Mouse (Mus musculus) heart, postnatal 0 days (tissue): ENCODE measurements around the gene Cfap57. TPM values are rescaled to one million over a fixed set of nuclear protein-coding genes. Genes with fewer than 3 reads are reported as not detected.
"Not testable (repeated sequence)": the region's sequence is repeated elsewhere in the genome, so short reads cannot be mapped to it uniquely, and the experiment has no call there.

Source experiments
- ATAC-seq: fragments of 200-750 bp; cut with Nextera tagmentation; 2 replicates; pipeline ENCODE4 v1.8.0; 2017; ENCODE audit warnings: low read depth, moderate number of reproducible peaks, moderate library complexity; ENCODE audit not compliant: insufficient read depth
- DNase-seq: peaks from one replicate; pipeline ENCODE4 v3.0.0-alpha.2; 2016; ENCODE audit warnings: low spot score
- H3K27ac ChIP-seq: fragments of 300-500 bp; sonication (generic); 2 replicates; pipeline ENCODE4 v1.5.1; 2014; ENCODE audit warnings: low read depth, mild to moderate bottlenecking
- H3K27me3 ChIP-seq: fragments of 300-500 bp; sonication (generic); 2 replicates; pipeline ENCODE4 v1.6.1; 2014; ENCODE audit warnings: low read length, mixed read lengths; ENCODE audit not compliant: control insufficient read depth, insufficient read depth
- H3K36me3 ChIP-seq: fragments of 300-500 bp; sonication (generic); replicated peaks from 2 replicates; pipeline ENCODE4 v1.6.1; 2014; ENCODE audit warnings: low read length, mixed read lengths; ENCODE audit not compliant: control insufficient read depth, insufficient read depth
- H3K4me1 ChIP-seq: fragments of 300-500 bp; sonication (generic); 2 replicates; pipeline ENCODE4 v1.6.1; 2014; ENCODE audit warnings: antibody characterized with exemption; ENCODE audit not compliant: control insufficient read depth, insufficient read depth
- H3K4me2 ChIP-seq: fragments of 300-500 bp; sonication (generic); 2 replicates; pipeline ENCODE4 v1.6.1; 2014; ENCODE audit warnings: low read depth, mild to moderate bottlenecking, low read length, moderate library complexity
- H3K4me3 ChIP-seq: fragments of 300-500 bp; sonication (generic); 2 replicates; pipeline ENCODE4 v1.5.1; 2014; ENCODE audit warnings: low read depth, low read length
- H3K9ac ChIP-seq: fragments of 300-500 bp; sonication (generic); replicated peaks from 2 replicates; pipeline ENCODE4 v1.6.1; 2014; ENCODE audit warnings: low read depth, low read length, mixed read lengths
- H3K9me3 ChIP-seq: fragments of 300-500 bp; sonication (generic); replicated peaks from 2 replicates; pipeline ENCODE4 v1.6.1; 2016; ENCODE audit warnings: low read length; ENCODE audit not compliant: control insufficient read depth
- CTCF ChIP-seq: IDR thresholded peaks from 2 replicates; pipeline ENCODE4 v1.5.1; 2016; ENCODE audit warnings: antibody characterized with exemption, control low read depth, low read depth
- EP300 ChIP-seq: IDR thresholded peaks from 2 replicates; pipeline ENCODE4 v1.6.1; 2016; ENCODE audit warnings: antibody characterized with exemption, low read depth
- WGBS: fragments of 180-500 bp; shearing (Covaris S2); extraction: QIAGEN DNeasy Blood & Tissue Kit; methylation state at CpG from one replicate; pipeline ENCODE4 v1.1.7; 2014; 5-methylcytosine and 5-hydroxymethylcytosine counted together
- polyA plus RNA-seq: library from polyadenylated mRNA; unstranded; fragments of >200 nt; fragmentation: Nextera tagmentation; extraction: Ambion mirVana; gene quantifications from 2 replicates; pipeline ENCODE4 v1.2.1, GENCODE M21; 2015
- total RNA-seq: library from RNA; depleted of rRNA; stranded (reverse); fragments of >200 nt; gene quantifications from 2 replicates; pipeline ENCODE4 v1.2.3, GENCODE M21; 2014; ENCODE audit warnings: low replicate concordance; rRNA removed

The Cfap57 gene
- total and polyA plus RNA-seq, 2 experiments from 2014 or later = 0.07 TPM; not detected in 1

GRCm38 (mm10) chr4:118517497-118518146 is 103.0 kb downstream of the Cfap57 start:
- no peak overlapping the region for H3K9ac ChIP-seq
- no peaks in the 10 kb centered on the region for H3K36me3 ChIP-seq
- no peak overlapping the region for H3K4me2 ChIP-seq
- WGBS = 35% methylated on average over 16 of the region's 16 CpGs
- H3K9me3 ChIP-seq = no peaks in the 10 kb centered on the region
- H3K4me3 ChIP-seq = no peak overlapping the region
- no peaks in the 10 kb centered on the region for H3K27me3 ChIP-seq
- no peak for TF ChIP-seq CTCF
- no peak for TF ChIP-seq EP300
- ATAC-seq = no peak
- no peak for DNase-seq
- H3K4me1 ChIP-seq = peaks cover 5% of the 10 kb centered on the region; the same call in 1 of the 2 replicates
- H3K27ac ChIP-seq = no peak overlapping the region

GRCm38 (mm10) chr4:118516699-118517496 is 103.7 kb downstream of the Cfap57 start:
- DNase-seq (peak; percentile 13), ATAC-seq (no peak; the same call in 1 of the 2 replicates)
- Histone ChIP-seq H3K9me3 (no peaks in the 10 kb centered on the region), H3K27me3 (no peaks in the 10 kb centered on the region), H3K4me2 (no peak overlapping the region), H3K27ac (no peak overlapping the region), H3K4me1 (peaks cover 5% of the 10 kb centered on the region; the same call in 1 of the 2 replicates), H3K36me3 (no peaks in the 10 kb centered on the region), H3K4me3 (no peak overlapping the region), H3K9ac (no peak overlapping the region)
- WGBS = 6% methylated on average over 20 of the region's 20 CpGs
- TF ChIP-seq EP300 = no peak
- TF ChIP-seq CTCF = no peak

GRCm38 (mm10) chr4:118509050-118509449 is 111.5 kb downstream of the Cfap57 start:
- Histone ChIP-seq H3K4me1 (no peaks in the 10 kb centered on the region), H3K27ac (no peak overlapping the region), H3K36me3 (no peaks in the 10 kb centered on the region), H3K9me3 (no peaks in the 10 kb centered on the region), H3K9ac (no peak overlapping the region), H3K4me2 (no peak overlapping the region), H3K27me3 (no peaks in the 10 kb centered on the region), H3K4me3 (no peak overlapping the region)
- WGBS = 26% methylated on average over 6 of the region's 6 CpGs
- no peak for TF ChIP-seq CTCF
- TF ChIP-seq EP300 = no peak
- no peak for ATAC-seq
- DNase-seq = no peak

- H3K9me3 ChIP-seq, H3K36me3 ChIP-seq, H3K9ac ChIP-seq, H3K27ac ChIP-seq, H3K4me3 ChIP-seq, DNase-seq, H3K4me1 ChIP-seq, H3K4me2 ChIP-seq, H3K27me3 ChIP-seq, ATAC-seq: not testable (repeated sequence)
- WGBS = 72% methylated on average over 1 of the region's 1 CpGs
Observed at GRCm38 (mm10) chr4:118507171-118507570, 113.4 kb downstream of the Cfap57 start.

GRCm38 (mm10) chr4:118505551-118505950 is 115.0 kb downstream of the Cfap57 start:
- DNase-seq = no peak
- no peak overlapping the region for H3K4me3 ChIP-seq
- 36% methylated on average over 3 of the region's 3 CpGs for WGBS
- H3K27ac ChIP-seq = no peak overlapping the region
- no peaks in the 10 kb centered on the region for H3K9me3 ChIP-seq
- no peaks in the 10 kb centered on the region for H3K4me1 ChIP-seq
- no peak overlapping the region for H3K4me2 ChIP-seq
- no peak overlapping the region for H3K9ac ChIP-seq
- no peaks in the 10 kb centered on the region for H3K36me3 ChIP-seq
- no peak for TF ChIP-seq CTCF
- TF ChIP-seq EP300 = no peak
- no peaks in the 10 kb centered on the region for H3K27me3 ChIP-seq
- no peak; the same call in 1 of the 2 replicates for ATAC-seq

Other genes with a start within 250 kb of the Cfap57 start
- gene Szt2, start 211.5 kb downstream of the Cfap57 start, total RNA-seq = 15.4 and 23.5 TPM in 2 replicates
- gene Szt2, start 211.5 kb downstream of the Cfap57 start, polyA plus RNA-seq = 2.0 and 2.3 TPM in 2 replicates
- gene Med8, start 211.4 kb downstream of the Cfap57 start, total RNA-seq = 17.3 and 40.2 TPM in 2 replicates
- 56.2 and 58.8 TPM in 2 replicates for gene Med8, start 211.4 kb downstream of the Cfap57 start, polyA plus RNA-seq
- gene Elovl1, start 192.7 kb downstream of the Cfap57 start, total RNA-seq = 44.4 and 74.3 TPM in 2 replicates
- 49.8 and 49.9 TPM in 2 replicates for gene Elovl1, start 192.7 kb downstream of the Cfap57 start, polyA plus RNA-seq
- gene Cdc20, start 183.4 kb downstream of the Cfap57 start, total RNA-seq = 78.4 and 155 TPM in 2 replicates
- 57.5 and 57.8 TPM in 2 replicates for gene Cdc20, start 183.4 kb downstream of the Cfap57 start, polyA plus RNA-seq
- gene Mpl, start 163.3 kb downstream of the Cfap57 start, total RNA-seq = 1.5 and 2.2 TPM in 2 replicates
- 0.41 and 0.51 TPM in 2 replicates for gene Mpl, start 163.3 kb downstream of the Cfap57 start, polyA plus RNA-seq
- 116 and 120 TPM in 2 replicates for gene Tie1, start 130.7 kb downstream of the Cfap57 start, total RNA-seq
- gene Tie1, start 130.7 kb downstream of the Cfap57 start, polyA plus RNA-seq = 43.4 and 48.0 TPM in 2 replicates
- gene 2610528J11Rik, start 93.8 kb downstream of the Cfap57 start, total RNA-seq = not detected in 2 replicates
- gene 2610528J11Rik, start 93.8 kb downstream of the Cfap57 start, polyA plus RNA-seq = 0.12 TPM in 1 of 2 replicates, not detected in the other
- 1.5 and 7.3 TPM in 2 replicates for gene Tmem125, start 76.7 kb downstream of the Cfap57 start, total RNA-seq
- 0.26 and 0.27 TPM in 2 replicates for gene Tmem125, start 76.7 kb downstream of the Cfap57 start, polyA plus RNA-seq
- gene Ebna1bp2, start within 50 bp of the Cfap57 start, total RNA-seq = 5.9 and 49.2 TPM in 2 replicates
- 64.4 and 68.9 TPM in 2 replicates for gene Ebna1bp2, start within 50 bp of the Cfap57 start, polyA plus RNA-seq
- not detected in 2 replicates for gene Olfr62, start 38.2 kb upstream of the Cfap57 start, total RNA-seq
- not detected in 2 replicates for gene Olfr62, start 38.2 kb upstream of the Cfap57 start, polyA plus RNA-seq
- gene Olfr1342, start 72.0 kb upstream of the Cfap57 start, total RNA-seq = not detected in 2 replicates
- gene Olfr1342, start 72.0 kb upstream of the Cfap57 start, polyA plus RNA-seq = not detected in 2 replicates
- gene Olfr1341, start 82.7 kb upstream of the Cfap57 start, total RNA-seq = not detected in 2 replicates
- gene Olfr1341, start 82.7 kb upstream of the Cfap57 start, polyA plus RNA-seq = not detected in 2 replicates
- not detected in 2 replicates for gene Olfr1340, start 99.4 kb upstream of the Cfap57 start, total RNA-seq
- not detected in 2 replicates for gene Olfr1340, start 99.4 kb upstream of the Cfap57 start, polyA plus RNA-seq
- not detected in 2 replicates for gene Olfr1339, start 111.4 kb upstream of the Cfap57 start, total RNA-seq
- not detected in 2 replicates for gene Olfr1339, start 111.4 kb upstream of the Cfap57 start, polyA plus RNA-seq
- not detected in 2 replicates for gene Olfr1338, start 138.0 kb upstream of the Cfap57 start, total RNA-seq
- not detected in 2 replicates for gene Olfr1338, start 138.0 kb upstream of the Cfap57 start, polyA plus RNA-seq
- gene Olfr1337, start 161.8 kb upstream of the Cfap57 start, total RNA-seq = not detected in 2 replicates
- gene Olfr1337, start 161.8 kb upstream of the Cfap57 start, polyA plus RNA-seq = not detected in 2 replicates
- not detected in 2 replicates for gene Olfr1335, start 189.2 kb upstream of the Cfap57 start, total RNA-seq
- gene Olfr1335, start 189.2 kb upstream of the Cfap57 start, polyA plus RNA-seq = not detected in 2 replicates
- not detected in 2 replicates for gene Olfr1333, start 215.5 kb upstream of the Cfap57 start, total RNA-seq
- gene Olfr1333, start 215.5 kb upstream of the Cfap57 start, polyA plus RNA-seq = not detected in 2 replicates
- not detected in 2 replicates for gene Olfr1331, start 243.9 kb upstream of the Cfap57 start, total RNA-seq
- not detected in 2 replicates for gene Olfr1331, start 243.9 kb upstream of the Cfap57 start, polyA plus RNA-seq